Mouse (Mus musculus) layer of hippocampus, adult 9-11 months (tissue): ENCODE measurements around the gene Galnt13.
"Not testable (repeated sequence)": the region's sequence is repeated elsewhere in the genome, so short reads cannot be mapped to it uniquely, and the experiment has no call there.

ENCODE experiments used
- DNase-seq: peaks from one replicate; pipeline ENCODE4 v3.0.0; 2022

Gene Galnt13

DNA sequence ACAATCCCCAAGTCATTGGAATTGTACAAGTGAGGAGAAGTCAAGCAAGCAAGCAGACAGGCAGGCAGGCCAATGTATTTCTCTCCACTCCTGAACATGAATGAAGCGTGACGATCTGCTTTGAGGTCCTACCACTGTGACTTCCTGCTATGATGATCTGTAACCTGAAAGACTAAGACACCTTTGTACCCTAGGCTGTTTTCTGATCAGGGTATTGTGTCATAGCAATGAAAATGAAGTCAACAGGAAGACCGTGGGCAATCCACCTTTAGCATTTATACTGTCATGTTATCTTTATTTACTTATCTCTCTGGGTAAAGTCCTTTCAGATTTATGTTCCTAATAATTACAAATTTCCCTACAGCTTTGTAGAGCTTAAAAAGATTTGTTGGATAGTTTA, 500.3 kb downstream of the Galnt13 start:
- no peak for DNase-seq

- no peak for DNase-seq
These were observed 501.2 kb downstream of the Galnt13 start for GRCm38 (mm10) chr2:54937306-54937705.

DNA sequence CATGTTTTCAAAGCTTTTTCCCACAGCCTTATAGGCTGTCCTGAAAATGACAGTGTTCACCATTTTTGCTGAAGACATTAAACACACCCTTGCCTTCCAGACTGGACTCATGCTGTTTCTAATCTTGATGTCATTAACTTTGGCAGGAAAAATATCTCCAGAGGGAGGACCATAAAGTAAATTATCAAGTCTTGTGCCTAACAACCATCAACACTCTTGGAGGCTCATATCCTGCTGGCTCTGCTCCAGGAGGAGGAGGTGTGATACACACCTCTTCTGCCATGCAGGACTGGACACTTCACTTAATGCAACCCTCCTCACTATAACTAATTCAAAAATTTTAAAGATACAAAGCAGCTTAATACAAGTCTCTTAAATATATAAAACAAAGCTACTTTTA, 502.0 kb downstream of the Galnt13 start:
- DNase-seq, result no peak

GRCm38 (mm10) chr2:54943386-54943785, 507.3 kb downstream of the Galnt13 start:
- DNase-seq, result no peak

- no peak for DNase-seq
These were observed 547.7 kb downstream of the Galnt13 start for GRCm38 (mm10) chr2:54983839-54984238.

GRCm38 (mm10) chr2:55022539-55022938, 586.4 kb downstream of the Galnt13 start:
- not testable (repeated sequence) for DNase-seq

DNA sequence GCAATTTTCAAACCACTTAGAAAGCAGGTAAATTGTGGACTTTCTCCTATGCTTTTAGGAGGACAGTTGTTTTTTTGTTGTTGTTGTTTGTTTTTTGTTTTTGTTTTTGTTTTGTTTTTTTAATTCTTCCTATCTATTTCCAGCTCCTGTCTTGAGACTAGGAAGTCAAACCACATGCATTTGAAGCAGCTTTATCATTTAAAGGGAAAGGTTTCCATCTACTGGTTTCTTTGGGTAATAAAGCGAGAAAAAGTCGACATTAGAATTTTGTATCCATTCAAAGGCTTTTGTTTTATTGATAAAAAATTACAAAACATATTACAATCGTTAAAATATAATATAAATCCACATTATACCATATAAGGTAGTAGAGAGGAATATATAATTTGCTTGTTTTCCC, 598.5 kb downstream of the Galnt13 start:
- DNase-seq, result no peak

DNA sequence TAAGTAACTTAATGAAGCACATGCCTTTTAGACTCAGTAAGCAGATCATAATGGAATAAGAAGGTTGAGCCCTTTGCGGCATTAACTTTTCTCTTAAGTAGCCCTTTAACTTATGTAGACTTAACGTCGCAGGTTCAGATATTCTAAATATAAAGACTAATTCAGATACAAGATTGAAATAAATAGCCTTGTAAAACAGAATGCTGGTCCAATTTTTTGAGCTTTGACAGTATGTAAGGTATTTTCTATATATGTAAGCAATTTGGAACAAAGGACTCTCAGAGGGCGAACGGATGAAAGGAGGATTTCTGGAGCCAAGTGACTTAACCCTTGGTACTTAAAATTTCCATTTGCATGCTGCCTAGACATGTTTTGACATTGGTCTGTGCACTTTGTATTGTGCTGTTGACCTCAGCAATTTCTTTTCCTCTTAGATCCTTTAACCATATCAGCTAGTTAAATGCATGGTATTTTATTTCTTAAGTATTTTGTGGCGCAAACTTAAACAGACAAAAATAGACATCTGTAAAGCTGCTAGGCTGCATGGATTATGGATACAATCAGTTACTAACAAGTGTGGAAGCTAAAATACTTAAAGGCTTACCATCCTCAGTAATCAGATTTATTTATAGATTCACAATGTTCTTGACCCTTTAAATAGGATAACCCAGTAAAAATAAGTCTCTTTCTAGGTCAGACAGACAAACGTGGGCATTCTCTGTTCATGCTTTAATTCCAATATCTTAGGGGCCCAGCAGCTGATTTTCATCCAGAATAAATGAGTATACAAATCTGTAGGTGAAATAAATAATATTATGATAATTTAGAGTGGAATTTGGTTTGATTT, 629.6 kb downstream of the Galnt13 start:
- DNase-seq, result no peak

DNA sequence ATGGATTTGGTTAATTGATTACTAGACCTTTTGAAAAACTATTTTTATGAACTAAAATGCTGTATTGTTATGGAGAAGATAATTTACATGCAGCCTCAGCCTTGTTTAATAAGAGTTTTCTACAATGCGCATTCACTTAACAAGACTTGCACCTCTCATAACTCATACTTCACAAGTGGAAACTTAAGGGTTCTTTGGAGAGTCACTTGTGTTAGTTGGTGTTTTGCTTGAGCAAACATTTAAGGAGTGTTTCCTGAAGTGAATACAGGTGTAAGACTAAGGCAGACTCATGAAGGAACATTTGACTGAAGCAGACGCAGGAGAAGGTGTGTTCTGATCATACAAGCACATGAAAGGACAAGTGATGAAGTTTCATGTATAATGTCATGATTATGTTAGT, 649.5 kb downstream of the Galnt13 start:
- no peak for DNase-seq

GRCm38 (mm10) chr2:55088034-55088433, 651.9 kb downstream of the Galnt13 start:
- no peak for DNase-seq

DNA sequence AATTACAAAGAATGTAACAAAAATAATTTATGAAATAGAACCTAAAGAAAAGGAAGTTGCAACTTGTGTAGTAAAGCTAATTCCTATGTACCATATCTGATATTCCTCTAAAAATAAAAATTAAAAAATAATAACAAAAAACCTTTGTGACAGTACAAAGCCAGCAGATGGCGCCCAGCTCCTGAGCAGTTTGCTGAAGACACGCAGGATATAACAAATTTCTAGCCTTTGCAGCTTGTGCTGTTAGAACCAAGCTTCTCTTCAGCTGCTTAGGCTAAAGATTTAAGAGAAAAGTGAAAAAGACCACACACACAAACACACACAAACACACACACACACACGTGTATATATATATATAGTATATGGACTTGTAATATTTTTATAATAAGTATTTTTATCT, 654.2 kb downstream of the Galnt13 start:
- peak; percentile 9 for DNase-seq

GRCm38 (mm10) chr2:55091495-55091894, 655.4 kb downstream of the Galnt13 start:
- no peak for DNase-seq

DNA sequence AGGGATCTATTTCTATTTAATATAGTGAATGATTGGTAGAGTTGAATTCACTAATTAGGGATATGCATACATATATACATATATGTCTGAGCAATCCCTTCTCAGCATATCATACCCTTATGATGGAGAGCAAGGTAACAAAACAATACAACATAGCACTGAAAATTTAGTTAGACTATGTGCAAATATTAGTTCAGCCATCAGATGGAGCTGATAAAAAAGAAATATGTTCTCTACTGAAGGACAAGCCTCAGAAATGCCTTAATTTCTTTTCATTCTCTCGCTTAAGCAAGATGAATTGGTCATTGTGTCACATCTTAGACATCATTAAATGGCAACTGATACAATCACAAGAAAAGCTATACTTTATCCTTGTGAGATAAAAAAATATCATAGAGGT, 663.0 kb downstream of the Galnt13 start:
- no peak for DNase-seq

GRCm38 (mm10) chr2:55101279-55101678, 665.2 kb downstream of the Galnt13 start:
- DNase-seq, result no peak

DNA sequence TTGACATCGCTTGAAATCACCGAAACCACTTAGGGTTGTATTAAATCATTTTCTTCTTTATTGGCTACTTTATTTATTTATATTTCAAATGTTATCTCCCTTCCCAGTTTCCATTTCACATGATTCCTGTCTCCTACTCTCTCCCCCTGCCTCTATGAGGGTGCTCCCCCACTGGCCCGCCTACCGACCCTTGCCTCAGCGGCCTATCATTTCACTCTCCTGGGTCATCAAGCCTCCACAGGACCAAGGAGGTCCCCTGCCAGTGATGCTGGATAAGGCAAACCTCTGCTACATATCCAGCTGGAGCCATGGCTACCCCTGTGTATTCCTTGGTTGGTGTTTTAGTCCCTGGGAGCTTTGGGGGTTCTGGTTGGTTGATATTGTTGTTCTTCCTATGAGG, 667.4 kb downstream of the Galnt13 start:
- no peak for DNase-seq

- no peak for DNase-seq
These were observed 671.7 kb downstream of the Galnt13 start for GRCm38 (mm10) chr2:55107828-55108227.

GRCm38 (mm10) chr2:55153089-55153488, 717.0 kb downstream of the Galnt13 start:
- no peak for DNase-seq

DNA sequence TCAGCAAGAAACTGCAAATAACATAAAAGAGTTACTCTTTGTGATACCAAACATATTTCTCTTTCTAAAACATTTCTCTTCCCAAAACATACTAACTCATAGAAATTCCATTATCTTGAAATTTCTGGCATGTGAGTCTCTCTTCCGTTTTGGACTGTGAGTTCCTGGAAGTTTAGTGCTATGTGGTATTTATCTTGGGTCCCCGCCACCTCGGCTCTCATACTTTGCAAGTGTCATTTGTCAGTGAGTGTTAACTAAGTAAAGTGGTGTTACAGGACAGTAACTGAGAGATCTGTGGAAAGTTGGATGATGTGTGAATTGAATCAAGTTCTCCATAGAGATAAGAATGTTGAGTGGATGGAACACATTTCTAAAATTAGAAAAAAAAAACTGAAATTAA, 728.7 kb downstream of the Galnt13 start:
- DNase-seq, result no peak
